Mouse (Mus musculus) liver, embryonic 14.5 days (tissue): ENCODE measurements around the gene Myh9. TPM values are rescaled to one million over a fixed set of nuclear protein-coding genes. Genes with fewer than 3 reads are reported as not detected.

Experiments used
- ATAC-seq: fragments of 200-750 bp; cut with Nextera tagmentation; 2 replicates; pipeline ENCODE4 v1.8.0; 2017; ENCODE audit warnings: moderate number of reproducible peaks, mild to moderate bottlenecking, moderate library complexity; ENCODE audit not compliant: insufficient read depth
- DNase-seq, 3 experiments: peaks; one replicate each; pipeline ENCODE4 v3.0.0-alpha.2; 2012 to 2013; ENCODE audit warnings: low read depth in 3 of 3, low spot score in 3 of 3
- H3K27ac ChIP-seq: fragments of 300-500 bp; sonication (generic); 2 replicates; pipeline ENCODE4 v1.5.1; 2014; ENCODE audit warnings: moderate library complexity, mild to moderate bottlenecking, control low read depth, inconsistent platforms
- H3K27me3 ChIP-seq: fragments of 300-500 bp; sonication (generic); 2 replicates; pipeline ENCODE4 v1.6.1; 2014; ENCODE audit warnings: mild to moderate bottlenecking, low read length, moderate library complexity; ENCODE audit not compliant: control insufficient read depth, insufficient read depth
- H3K36me3 ChIP-seq: fragments of 300-500 bp; sonication (generic); replicated peaks from 2 replicates; pipeline ENCODE4 v1.6.1; 2014; ENCODE audit warnings: low read depth; ENCODE audit not compliant: control insufficient read depth, insufficient read depth
- H3K4me1 ChIP-seq, 2 experiments: fragments of 200-500 bp in 1 of 2; fragments of 300-500 bp in 1 of 2; sonication (generic) in 1 of 2; replicated peaks; 2 replicates each; pipeline ENCODE4 v1.6.1; 2012 to 2014; ENCODE audit warnings: antibody characterized with exemption in 1 of 2, inconsistent platforms in 1 of 2, low read length in 1 of 2; ENCODE audit not compliant: control insufficient read depth in 2 of 2, insufficient read depth in 2 of 2
- H3K4me2 ChIP-seq: fragments of 300-500 bp; sonication (generic); 2 replicates; pipeline ENCODE4 v1.6.1; 2014; ENCODE audit warnings: low read depth, mild to moderate bottlenecking, control low read depth, moderate library complexity
- H3K4me3 ChIP-seq, 2 experiments: fragments of 200-500 bp in 1 of 2; fragments of 300-500 bp in 1 of 2; sonication (generic) in 1 of 2; 2 replicates each; pipeline ENCODE4 v1.5.1; 2012 to 2014; ENCODE audit warnings: low read depth in 2 of 2, low read length in 2 of 2, mild to moderate bottlenecking in 2 of 2, control low read depth in 1 of 2, inconsistent platforms in 1 of 2, moderate library complexity in 1 of 2; ENCODE audit not compliant: insufficient read depth in 1 of 2
- H3K9ac ChIP-seq: fragments of 300-500 bp; sonication (generic); replicated peaks from 2 replicates; pipeline ENCODE4 v1.6.1; 2014; ENCODE audit warnings: mild to moderate bottlenecking, control low read depth, moderate library complexity
- H3K9me3 ChIP-seq: fragments of 300-500 bp; sonication (generic); 2 replicates; pipeline ENCODE4 v1.6.1; 2016; ENCODE audit warnings: low read length, mixed read lengths; ENCODE audit not compliant: control insufficient read depth
- CTCF ChIP-seq: IDR thresholded peaks from 2 replicates; pipeline ENCODE4 v1.5.1; 2016; ENCODE audit warnings: antibody characterized with exemption, low read depth, control low read depth
- EP300 ChIP-seq: IDR thresholded peaks from 2 replicates; pipeline ENCODE4 v1.6.1; 2016; ENCODE audit warnings: antibody characterized with exemption, low read depth
- WGBS: fragments of 180-500 bp; shearing (Covaris S2); extraction: QIAGEN DNeasy Blood & Tissue Kit; methylation state at CpG from one replicate; pipeline ENCODE4 v1.1.7; 2014; ENCODE audit not compliant: insufficient replicate concordance; 5-methylcytosine and 5-hydroxymethylcytosine counted together
- polyA plus RNA-seq, 2 experiments: library from polyadenylated mRNA; depleted of rRNA in 1 of 2; stranded (reverse) in 1 of 2; unstranded in 1 of 2; fragments of >200 nt; fragmentation: Nextera tagmentation in 1 of 2; extraction: Ambion mirVana in 1 of 2; gene quantifications; 2 replicates each; pipeline versions ENCODE4 v1.2.1 to v1.2.3; 2012 to 2014

Gene Myh9
- polyA plus RNA-seq, 2 experiments = 21.3 to 21.9 TPM

DNA sequence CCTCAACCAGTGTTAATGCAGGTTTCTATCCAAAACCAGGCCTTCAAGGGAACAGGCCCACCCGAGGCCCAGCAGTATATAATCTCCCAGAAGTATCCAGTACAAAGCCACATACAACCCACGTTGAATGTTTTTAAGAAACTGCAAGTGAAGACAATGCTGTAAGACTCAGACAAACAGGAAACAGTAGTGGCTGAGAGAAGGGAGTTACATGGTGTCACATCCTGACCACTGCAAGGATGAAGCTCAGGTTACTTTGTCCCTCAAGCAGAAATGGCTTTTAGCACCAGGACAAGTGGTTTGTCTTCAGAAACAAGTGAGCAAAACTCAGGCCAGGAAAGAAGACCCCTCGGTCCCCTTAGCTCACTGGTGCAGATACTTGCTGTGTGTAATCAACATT lies 52.8 kb downstream of the Myh9 start:
- 59% methylated on average over 3 of the region's 3 CpGs for WGBS
- Histone ChIP-seq H3K9me3 (no peaks in the 10 kb centered on the region), H3K4me3 (no peak overlapping the region), H3K4me1 (no peaks in the 10 kb centered on the region), H3K27me3 (no peaks in the 10 kb centered on the region), H3K9ac (no peak overlapping the region), H3K4me2 (no peak overlapping the region), H3K36me3 (peaks cover 76% of the 10 kb centered on the region), H3K27ac (no peak overlapping the region)
- DNase-seq = no peak
- TF ChIP-seq CTCF = no peak
- no peak for TF ChIP-seq EP300
- no peak for ATAC-seq

- no peak for ATAC-seq
- no peak for TF ChIP-seq CTCF
- Histone ChIP-seq H3K4me2 (no peak overlapping the region), H3K9me3 (no peaks in the 10 kb centered on the region), H3K9ac (no peak overlapping the region), H3K27ac (no peak overlapping the region), H3K36me3 (peaks cover 80% of the 10 kb centered on the region), H3K4me1 (no peaks in the 10 kb centered on the region), H3K4me3 (no peak overlapping the region), H3K27me3 (no peaks in the 10 kb centered on the region)
- no peak for DNase-seq
- WGBS = 76% methylated on average over 6 of the region's 6 CpGs
These were observed 53.6 kb downstream of the Myh9 start for GRCm38 (mm10) chr15:77788356-77788755.

DNA sequence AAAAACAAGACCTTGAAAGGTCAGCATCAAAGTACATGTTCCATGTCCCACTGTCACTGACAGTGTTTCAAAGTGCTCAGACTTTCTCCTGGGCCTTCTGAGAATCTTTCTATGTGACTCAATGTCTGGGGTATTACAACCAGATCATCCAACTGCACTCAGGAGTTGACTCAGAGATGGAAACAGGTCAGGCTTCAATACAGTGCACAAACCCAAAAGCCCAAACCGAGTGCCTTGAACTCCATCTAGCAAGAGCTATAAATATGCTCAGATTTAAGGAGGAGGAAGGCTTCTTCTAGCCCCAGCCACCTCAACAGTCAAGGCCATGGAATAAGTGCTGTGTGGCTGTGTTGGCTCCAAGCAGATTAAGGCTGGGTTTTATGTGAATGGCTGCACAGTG lies 56.2 kb downstream of the Myh9 start:
- Histone ChIP-seq H3K36me3 (peaks cover 88% of the 10 kb centered on the region), H3K4me1 (no peaks in the 10 kb centered on the region), H3K4me2 (no peak overlapping the region), H3K4me3 (no peak overlapping the region), H3K27ac (no peak overlapping the region), H3K27me3 (no peaks in the 10 kb centered on the region), H3K9me3 (no peaks in the 10 kb centered on the region), H3K9ac (no peak overlapping the region)
- 76% methylated on average over 1 of the region's 1 CpGs for WGBS
- DNase-seq = no peak
- TF ChIP-seq CTCF (no peak), EP300 (no peak)
- ATAC-seq = no peak

GRCm38 (mm10) chr15:77784039-77784824 lies 57.7 kb downstream of the Myh9 start:
- no peak for TF ChIP-seq CTCF
- no peak for TF ChIP-seq EP300
- Histone ChIP-seq H3K27ac (no peak overlapping the region), H3K9me3 (no peaks in the 10 kb centered on the region), H3K4me3 (no peak overlapping the region), H3K4me2 (no peak overlapping the region), H3K4me1 (no peaks in the 10 kb centered on the region), H3K36me3 (peaks cover 88% of the 10 kb centered on the region), H3K9ac (no peak overlapping the region), H3K27me3 (no peaks in the 10 kb centered on the region)
- ATAC-seq = no peak
- DNase-seq = no peak
- WGBS = 85% methylated on average over 22 of the region's 22 CpGs

GRCm38 (mm10) chr15:77782449-77783014 lies 59.4 kb downstream of the Myh9 start:
- no peak for ATAC-seq
- Histone ChIP-seq H3K9ac (no peak overlapping the region), H3K27ac (no peak overlapping the region), H3K4me1 (no peaks in the 10 kb centered on the region), H3K36me3 (peaks cover 85% of the 10 kb centered on the region), H3K4me3 (no peak overlapping the region), H3K9me3 (no peaks in the 10 kb centered on the region), H3K27me3 (no peaks in the 10 kb centered on the region), H3K4me2 (no peak overlapping the region)
- TF ChIP-seq EP300 (no peak), CTCF (peak; percentile 77)
- peak in 1 of 3 experiments; percentile 31 for DNase-seq
- WGBS = 72% methylated on average over 11 of the region's 11 CpGs
